Mouse (Mus musculus) midbrain, embryonic 11.5 days (tissue): ENCODE results near the gene Col4a2. TPM values are rescaled to one million over a fixed set of nuclear protein-coding genes. Genes with fewer than 3 reads are reported as not detected.
A peak's percentile ranks its signal among the peaks of the same experiment; 100 is the strongest.

ENCODE experiments used
- ATAC-seq: fragments of 200-750 bp; cut with Nextera tagmentation; 2 replicates; pipeline ENCODE4 v1.8.0; 2017; ENCODE audit warnings: moderate TSS enrichment, moderate library complexity; ENCODE audit not compliant: low FRiP score
- DNase-seq: peaks from one replicate; pipeline ENCODE4 v3.0.0; 2015; ENCODE audit warnings: low spot score; ENCODE audit errors: missing footprints
- H3K27ac ChIP-seq: fragments of 300-500 bp; sonication (generic); 2 replicates; pipeline ENCODE4 v1.5.1; 2014; ENCODE audit warnings: low read depth, low read length
- H3K27me3 ChIP-seq: fragments of 300-500 bp; sonication (generic); 2 replicates; pipeline ENCODE4 v1.6.1; 2014; ENCODE audit warnings: mild to moderate bottlenecking, low read length, moderate library complexity, mixed read lengths; ENCODE audit not compliant: control insufficient read depth, insufficient read depth
- H3K36me3 ChIP-seq: fragments of 300-500 bp; sonication (generic); 2 replicates; pipeline ENCODE4 v1.6.1; 2014; ENCODE audit warnings: mild to moderate bottlenecking, low read length, moderate library complexity, mixed read lengths; ENCODE audit not compliant: control insufficient read depth, insufficient read depth
- H3K4me1 ChIP-seq: fragments of 300-500 bp; sonication (generic); 2 replicates; pipeline ENCODE4 v1.6.1; 2014; ENCODE audit warnings: low read length; ENCODE audit not compliant: control insufficient read depth, insufficient read depth
- H3K4me2 ChIP-seq: fragments of 300-500 bp; sonication (generic); 2 replicates; pipeline ENCODE4 v1.6.1; 2014; ENCODE audit warnings: mild to moderate bottlenecking, moderate library complexity
- H3K4me3 ChIP-seq: fragments of 300-500 bp; sonication (generic); 2 replicates; pipeline ENCODE4 v1.5.1; 2014; ENCODE audit warnings: low read depth, low read length
- H3K9ac ChIP-seq: fragments of 300-500 bp; sonication (generic); 2 replicates; pipeline ENCODE4 v1.6.1; 2014; ENCODE audit warnings: low read length
- H3K9me3 ChIP-seq: fragments of 300-500 bp; sonication (generic); 2 replicates; pipeline ENCODE4 v1.6.1; 2016; ENCODE audit warnings: low read length; ENCODE audit not compliant: control insufficient read depth
- WGBS: fragments of 180-500 bp; shearing (Covaris S2); extraction: QIAGEN DNeasy Blood & Tissue Kit; methylation state at CpG from one replicate; pipeline ENCODE4 v1.1.7; 2014; 5-methylcytosine and 5-hydroxymethylcytosine counted together
- polyA plus RNA-seq: library from polyadenylated mRNA; unstranded; fragments of >200 nt; fragmentation: Nextera tagmentation; extraction: Ambion mirVana; gene quantifications from 2 replicates; pipeline ENCODE4 v1.2.1, GENCODE M21; 2014

Col4a2 gene
- polyA plus RNA-seq, 1 experiment from 2014 or later, result 34.1 TPM

DNA sequence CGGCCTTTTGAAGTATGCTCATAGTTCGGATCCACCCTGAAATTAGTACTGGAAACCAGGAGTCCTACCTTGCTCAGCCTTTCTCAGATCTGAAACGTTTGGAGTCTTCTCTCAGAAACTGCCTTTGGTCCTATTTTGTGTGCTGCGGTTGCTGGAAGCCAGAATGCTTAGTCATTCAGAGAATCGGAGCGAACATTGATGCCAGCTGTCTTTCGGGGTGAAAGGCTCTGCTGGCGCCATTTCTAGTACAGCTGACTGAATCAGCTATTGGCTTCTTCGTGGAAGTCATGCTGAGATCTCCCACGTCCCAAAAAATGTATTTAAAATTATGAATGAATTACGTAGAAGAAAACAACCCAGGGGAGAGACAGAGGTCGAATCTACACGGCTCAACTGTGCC is 105.2 kb downstream of the Col4a2 start:
- ATAC-seq (no peak), DNase-seq (no peak)
- H3K27me3 ChIP-seq, result no peaks in the 10 kb centered on the region
- no peaks in the 10 kb centered on the region for H3K36me3 ChIP-seq
- no peak overlapping the region for H3K27ac ChIP-seq
- no peak overlapping the region for H3K4me2 ChIP-seq
- no peaks in the 10 kb centered on the region for H3K9me3 ChIP-seq
- peaks cover 8% of the 10 kb centered on the region for H3K4me1 ChIP-seq
- 83% methylated on average over 13 of the region's 13 CpGs for WGBS
- no peak overlapping the region for H3K9ac ChIP-seq
- no peak overlapping the region for H3K4me3 ChIP-seq

DNA sequence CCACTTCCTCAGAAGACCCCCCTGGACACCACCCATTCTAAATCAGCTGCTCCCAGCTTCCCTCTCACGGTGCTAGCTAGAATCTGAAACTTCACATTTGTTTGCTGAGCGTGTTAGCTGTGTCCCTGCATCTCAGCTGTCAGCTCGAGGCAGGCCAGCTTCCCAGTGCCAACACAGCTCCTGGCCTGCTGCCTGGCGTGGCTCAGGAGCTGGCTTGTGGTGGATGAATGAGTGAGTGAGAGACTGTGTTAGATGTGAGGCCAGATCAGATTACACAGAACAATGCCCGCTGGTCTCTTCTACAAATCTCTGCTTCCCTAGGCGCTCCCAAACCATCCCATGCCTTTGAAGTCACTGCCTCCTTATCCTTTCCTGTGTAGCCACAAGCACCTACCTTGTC is 106.6 kb downstream of the Col4a2 start:
- Histone ChIP-seq H3K27ac (no peak overlapping the region), H3K9ac (no peak overlapping the region), H3K4me3 (no peak overlapping the region), H3K4me1 (peaks cover 4% of the 10 kb centered on the region), H3K9me3 (no peaks in the 10 kb centered on the region), H3K4me2 (no peak overlapping the region), H3K27me3 (no peaks in the 10 kb centered on the region), H3K36me3 (no peaks in the 10 kb centered on the region)
- no peak for ATAC-seq
- WGBS, result 48% methylated on average over 6 of the region's 6 CpGs
- DNase-seq, result no peak

DNA sequence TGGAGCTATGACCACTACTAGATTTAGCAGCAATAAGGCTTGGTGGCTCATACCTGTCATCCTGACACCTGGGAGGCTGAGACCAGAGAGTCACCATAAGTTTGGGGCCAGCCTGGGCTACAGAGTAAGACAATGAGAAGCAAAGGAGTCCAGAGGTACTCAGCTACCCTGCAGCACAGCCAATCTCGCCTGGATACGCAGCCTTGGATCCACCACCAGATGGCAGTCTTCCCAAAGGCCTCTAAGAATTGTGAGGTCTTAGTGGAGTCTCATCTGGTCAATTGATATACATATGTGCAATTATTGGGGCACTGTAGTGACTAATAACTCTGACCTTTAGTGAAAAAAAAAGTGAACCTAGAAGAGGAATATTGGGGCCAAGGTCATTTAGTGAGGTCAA is 107.0 kb downstream of the Col4a2 start:
- no peaks in the 10 kb centered on the region for H3K27me3 ChIP-seq
- peak; percentile 50; the same call in 1 of the 2 replicates for ATAC-seq
- no peaks in the 10 kb centered on the region for H3K36me3 ChIP-seq

DNA sequence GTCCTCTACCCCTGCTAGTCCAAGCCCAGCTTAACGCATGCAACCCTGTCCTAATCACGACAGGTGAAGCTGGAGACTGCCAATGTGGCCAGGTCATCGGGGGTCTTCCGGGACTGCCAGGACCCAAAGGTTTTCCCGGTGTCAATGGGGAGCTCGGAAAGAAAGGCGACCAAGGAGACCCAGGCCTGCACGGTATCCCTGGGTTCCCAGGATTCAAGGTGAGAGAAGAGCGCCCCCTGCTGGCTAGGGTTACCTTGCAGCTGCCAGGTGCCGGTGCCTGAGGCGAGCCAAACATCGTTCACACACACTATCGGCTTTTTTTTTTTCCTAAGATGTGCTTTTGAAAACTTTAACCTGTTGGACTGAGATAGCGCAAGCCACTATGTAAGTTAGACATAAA is 108.5 kb downstream of the Col4a2 start:
- H3K36me3 ChIP-seq, result no peaks in the 10 kb centered on the region
- DNase-seq (no peak), ATAC-seq (no peak)
- H3K27ac ChIP-seq, result no peak overlapping the region
- H3K9me3 ChIP-seq, result no peaks in the 10 kb centered on the region
- H3K9ac ChIP-seq, result no peak overlapping the region
- WGBS, result 54% methylated on average over 14 of the region's 14 CpGs
- no peak overlapping the region for H3K4me2 ChIP-seq
- no peak overlapping the region for H3K4me3 ChIP-seq
- H3K4me1 ChIP-seq, result no peaks in the 10 kb centered on the region
- H3K27me3 ChIP-seq, result no peaks in the 10 kb centered on the region

More for the DNA sequence above, 107.0 kb downstream of the Col4a2 start:
- 12% methylated on average over 2 of the region's 2 CpGs for WGBS
- peak; percentile 92 for DNase-seq
- Histone ChIP-seq H3K27ac (no peak overlapping the region), H3K4me2 (no peak overlapping the region), H3K4me1 (no peaks in the 10 kb centered on the region; the same call in 1 of the 2 replicates), H3K9ac (no peak overlapping the region), H3K4me3 (no peak overlapping the region), H3K9me3 (no peaks in the 10 kb centered on the region)

DNA sequence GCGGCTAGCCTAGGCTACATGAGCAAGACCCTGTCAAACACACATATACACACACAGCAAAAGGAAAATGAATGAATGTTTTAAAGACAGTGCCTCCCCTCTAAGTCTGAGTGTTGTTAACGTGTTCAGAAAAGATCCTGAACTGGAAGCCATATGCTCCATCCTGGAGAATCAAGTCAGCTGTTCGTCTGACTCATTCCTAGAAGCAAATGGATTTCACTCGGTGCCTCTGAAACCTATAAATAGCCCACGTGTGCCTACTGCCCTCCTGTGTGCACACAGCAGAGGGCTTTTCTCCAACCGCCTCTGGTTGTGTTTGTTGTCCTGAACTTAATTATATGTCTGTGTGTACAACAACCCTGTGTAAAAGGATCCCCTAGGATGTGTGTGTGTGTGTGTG is 109.4 kb downstream of the Col4a2 start:
- Histone ChIP-seq H3K27me3 (no peaks in the 10 kb centered on the region), H3K9ac (no peak overlapping the region), H3K4me3 (no peak overlapping the region), H3K4me1 (no peaks in the 10 kb centered on the region), H3K9me3 (no peaks in the 10 kb centered on the region), H3K36me3 (no peaks in the 10 kb centered on the region), H3K27ac (no peak overlapping the region), H3K4me2 (no peak overlapping the region)
- DNase-seq, result no peak
- 81% methylated on average over 6 of the region's 6 CpGs for WGBS
- ATAC-seq, result no peak

DNA sequence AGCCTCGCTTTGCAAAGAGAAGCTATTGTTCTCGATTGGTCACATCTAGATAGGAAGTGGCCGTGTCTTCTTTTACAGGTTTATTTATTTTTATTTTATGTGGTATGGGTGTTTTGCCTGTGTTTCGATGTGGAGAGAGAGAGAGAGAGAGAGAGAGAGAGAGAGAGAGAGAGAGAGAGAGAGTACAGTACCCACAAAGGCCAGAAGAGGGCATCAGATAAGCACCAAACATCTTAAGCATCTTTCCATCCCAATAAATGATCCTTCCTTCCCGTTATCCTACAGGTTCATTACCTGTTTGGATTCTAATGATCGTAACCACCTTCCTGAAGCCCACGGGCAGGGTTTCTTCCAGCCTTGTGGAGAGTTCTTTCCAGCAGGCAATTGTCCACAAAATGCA is 110.5 kb downstream of the Col4a2 start:
- Histone ChIP-seq H3K4me1 (no peaks in the 10 kb centered on the region), H3K36me3 (no peaks in the 10 kb centered on the region), H3K9ac (no peak overlapping the region), H3K4me2 (no peak overlapping the region), H3K4me3 (no peak overlapping the region), H3K9me3 (no peaks in the 10 kb centered on the region), H3K27ac (no peak overlapping the region), H3K27me3 (no peaks in the 10 kb centered on the region)
- ATAC-seq (no peak), DNase-seq (no peak)
- WGBS, result 69% methylated on average over 7 of the region's 7 CpGs

DNA sequence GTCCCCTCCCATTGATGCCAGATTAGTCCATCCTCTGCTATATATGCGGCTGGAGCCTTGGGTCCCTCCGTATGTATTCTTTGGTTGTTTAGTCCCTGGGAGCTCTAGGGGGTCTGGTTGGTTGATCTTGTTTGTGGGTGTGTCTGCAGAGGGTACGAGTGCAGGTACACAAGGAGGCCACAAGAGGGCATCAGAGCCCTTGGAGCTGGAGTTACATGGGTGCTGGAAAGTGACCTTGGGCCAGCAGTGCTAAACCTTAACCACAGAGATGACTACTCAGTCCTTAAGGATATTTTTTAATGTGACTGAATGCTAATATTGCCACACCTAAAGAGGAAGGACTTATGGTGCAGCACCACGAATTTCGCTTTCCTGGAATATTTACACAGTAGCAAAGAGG is 118.1 kb downstream of the Col4a2 start:
- 58% methylated on average over 5 of the region's 5 CpGs for WGBS
- DNase-seq, result no peak

DNA sequence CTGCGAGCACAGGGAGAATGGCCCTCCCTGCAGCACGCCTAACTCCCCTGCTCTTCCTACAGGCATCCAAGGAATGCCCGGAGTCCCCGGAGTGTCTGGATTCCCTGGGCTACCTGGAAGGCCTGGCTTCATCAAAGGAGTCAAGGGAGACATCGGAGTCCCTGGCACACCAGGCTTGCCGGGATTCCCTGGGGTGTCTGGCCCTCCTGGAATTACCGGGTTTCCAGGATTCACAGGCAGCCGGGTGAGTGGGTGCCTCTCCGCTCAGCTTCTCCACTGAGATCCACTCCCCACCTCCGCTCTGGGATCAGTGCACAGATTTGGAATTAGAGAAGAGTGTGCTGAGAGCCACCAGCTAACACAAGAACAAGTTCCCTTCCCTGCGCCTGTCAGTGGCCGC is 125.3 kb downstream of the Col4a2 start:
- no peak overlapping the region for H3K9ac ChIP-seq
- H3K27me3 ChIP-seq, result no peaks in the 10 kb centered on the region
- no peak overlapping the region for H3K4me3 ChIP-seq
- H3K4me1 ChIP-seq, result no peaks in the 10 kb centered on the region
- ATAC-seq (no peak), DNase-seq (no peak)
- H3K4me2 ChIP-seq, result no peak overlapping the region
- no peak overlapping the region for H3K27ac ChIP-seq
- WGBS, result 56% methylated on average over 12 of the region's 12 CpGs
- H3K36me3 ChIP-seq, result no peaks in the 10 kb centered on the region
- H3K9me3 ChIP-seq, result no peaks in the 10 kb centered on the region

More for the DNA sequence above, 118.1 kb downstream of the Col4a2 start:
- Histone ChIP-seq H3K4me1 (no peaks in the 10 kb centered on the region), H3K27me3 (no peaks in the 10 kb centered on the region), H3K9me3 (no peaks in the 10 kb centered on the region), H3K9ac (no peak overlapping the region), H3K4me3 (no peak overlapping the region), H3K4me2 (no peak overlapping the region), H3K27ac (no peak overlapping the region), H3K36me3 (no peaks in the 10 kb centered on the region)
- no peak for ATAC-seq

DNA sequence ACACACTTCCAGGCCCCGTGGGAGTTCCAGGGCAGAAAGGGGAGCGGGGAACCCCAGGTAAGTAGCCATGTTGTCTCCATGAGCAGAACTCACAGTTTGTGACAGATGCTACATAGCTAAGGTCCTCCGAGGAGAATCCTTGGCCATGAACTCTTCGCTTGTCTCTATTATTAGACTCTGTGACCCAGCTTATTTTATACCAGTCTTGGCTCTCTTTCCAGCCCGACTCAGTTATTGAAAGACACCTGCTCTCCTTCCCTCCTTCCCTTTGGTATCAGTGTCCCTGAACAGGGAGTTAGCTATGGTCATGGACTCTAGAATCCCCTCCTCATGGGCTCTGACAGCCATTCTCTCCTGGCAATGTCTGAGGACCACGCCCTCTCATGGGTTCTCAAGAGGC is 128.7 kb downstream of the Col4a2 start:
- Histone ChIP-seq H3K4me3 (no peak overlapping the region), H3K27ac (no peak overlapping the region), H3K27me3 (no peaks in the 10 kb centered on the region), H3K36me3 (no peaks in the 10 kb centered on the region), H3K9ac (no peak overlapping the region), H3K4me2 (no peak overlapping the region), H3K9me3 (no peaks in the 10 kb centered on the region), H3K4me1 (no peaks in the 10 kb centered on the region)
- ATAC-seq (no peak), DNase-seq (no peak)
- WGBS, result 92% methylated on average over 6 of the region's 6 CpGs

DNA sequence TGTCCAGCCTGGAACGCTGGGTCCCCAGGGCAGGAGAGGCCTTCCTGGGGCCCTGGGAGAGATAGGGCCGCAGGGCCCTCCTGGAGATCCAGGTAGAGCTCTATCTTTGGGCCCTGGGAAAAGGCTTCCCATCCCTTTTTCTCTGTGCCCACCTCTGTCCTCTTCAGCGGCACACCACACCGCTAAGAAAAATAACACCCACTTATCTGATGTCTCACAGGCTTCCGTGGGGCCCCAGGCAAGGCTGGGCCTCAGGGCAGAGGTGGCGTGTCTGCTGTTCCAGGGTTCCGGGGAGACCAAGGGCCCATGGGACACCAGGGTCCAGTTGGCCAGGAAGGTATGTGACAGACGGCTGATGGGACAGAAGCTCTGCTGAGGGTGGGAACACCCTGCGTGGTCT is 131.0 kb downstream of the Col4a2 start:
- Histone ChIP-seq H3K4me1 (no peaks in the 10 kb centered on the region), H3K27ac (no peak overlapping the region), H3K27me3 (no peaks in the 10 kb centered on the region), H3K4me3 (no peak overlapping the region), H3K9ac (no peak overlapping the region), H3K36me3 (no peaks in the 10 kb centered on the region), H3K9me3 (no peaks in the 10 kb centered on the region), H3K4me2 (no peak overlapping the region)
- WGBS, result 87% methylated on average over 9 of the region's 9 CpGs
- ATAC-seq, result no peak
- DNase-seq, result no peak
